Mouse (Mus musculus): Measurements from ENCODE around the gene Gdf5.
"Not testable (repeated sequence)": the region's sequence is repeated elsewhere in the genome, so short reads cannot be mapped to it uniquely, and the experiment has no call there.

The Gdf5 gene

GRCm38 (mm10) chr2:155941697-155942442 is 3.3 kb downstream of the Gdf5 start:
- DNase-seq (ENCODE audit: low spot score in 2 of 2) = no peak

DNA sequence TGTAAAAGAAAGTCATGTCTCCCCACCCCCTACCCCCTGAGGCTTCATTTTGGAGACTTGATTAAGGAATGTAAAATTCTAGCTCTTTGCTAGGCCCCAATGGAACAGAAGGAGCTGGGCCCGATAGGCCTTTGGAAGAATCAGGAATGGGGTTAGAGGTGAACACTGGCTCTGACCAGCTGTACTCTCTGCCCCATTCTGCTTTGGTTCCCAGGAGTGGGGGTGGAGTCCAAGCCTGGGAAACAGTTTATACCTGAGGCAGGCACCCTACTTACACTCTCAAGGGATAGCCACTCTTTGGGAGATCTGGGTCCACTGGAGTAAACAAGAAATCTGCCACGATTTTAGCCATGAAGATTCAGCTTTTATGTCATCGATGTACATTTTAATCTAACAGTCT is 4.5 kb downstream of the Gdf5 start, which contains the start of gene Gm15557:
Gene Gm15557 (plus strand): TSS at position 48 of the 400 bp plus-strand sequence.
- no peak for DNase-seq (ENCODE audit: low spot score in 2 of 2)

DNA sequence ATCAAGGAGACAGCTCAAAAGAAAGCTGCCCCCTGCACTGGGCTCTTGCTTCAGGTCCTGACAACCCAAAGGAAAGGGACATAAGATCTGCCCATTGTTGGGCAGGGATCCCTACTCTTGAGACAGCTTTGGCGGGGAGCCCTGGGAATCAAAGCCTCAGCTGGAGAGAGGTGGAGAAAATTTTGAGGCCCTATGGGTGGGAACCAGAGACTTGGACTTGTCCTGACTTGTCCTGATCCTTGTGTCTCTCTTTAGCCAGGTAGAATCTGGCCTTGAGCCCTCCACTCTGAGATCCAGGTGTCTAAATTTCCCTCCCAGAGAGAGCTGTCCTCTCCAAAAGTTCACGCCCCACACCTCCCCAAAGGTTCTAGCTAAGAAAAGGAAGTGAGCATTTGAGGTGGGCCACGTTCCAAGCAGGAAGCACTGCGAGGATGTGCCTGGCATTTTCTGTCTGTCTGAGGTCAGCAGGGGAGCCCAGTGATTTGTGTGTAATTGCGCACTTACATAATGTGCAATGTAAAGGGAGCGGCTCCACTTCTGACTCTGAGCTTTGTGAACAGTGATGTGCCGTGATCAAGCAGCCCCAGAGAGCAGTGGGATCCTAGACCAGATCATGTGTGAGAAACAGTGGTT is 5.2 kb downstream of the Gdf5 start:
- DNase-seq (ENCODE audit: low spot score in 2 of 2) = no peak

- peak; percentile 86 to 90 for DNase-seq (ENCODE audit: low spot score in 2 of 2)
Measured at GRCm38 (mm10) chr2:155929531-155930442, 15.4 kb downstream of the Gdf5 start, which contains the start of gene Uqcc1. Uqcc1 (minus strand) TSS chr2:155930310.

- no peak for DNase-seq (ENCODE audit: low spot score in 2 of 2)
Measured at GRCm38 (mm10) chr2:155928711-155929345, 16.3 kb downstream of the Gdf5 start.

DNA sequence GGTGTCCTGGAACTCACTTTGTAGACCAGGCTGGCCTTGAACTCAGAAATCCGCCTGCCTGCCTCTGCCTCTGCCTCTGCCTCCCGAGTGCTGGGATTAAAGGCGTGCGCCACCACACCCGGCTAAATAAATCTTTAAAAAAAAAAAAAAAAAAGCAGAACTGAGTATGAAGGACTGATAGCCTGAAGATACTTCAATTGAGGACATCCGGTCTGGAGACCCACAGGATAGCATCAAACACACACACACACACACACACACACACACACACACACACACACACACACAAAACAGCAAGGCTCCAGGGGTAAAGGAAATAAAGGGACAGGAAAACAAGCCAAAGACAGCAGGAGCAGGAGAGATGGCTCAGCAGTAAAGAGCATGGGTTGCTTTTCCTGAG is 20.0 kb downstream of the Gdf5 start:
- not testable (repeated sequence) for DNase-seq (ENCODE audit: low spot score in 2 of 2)

DNA sequence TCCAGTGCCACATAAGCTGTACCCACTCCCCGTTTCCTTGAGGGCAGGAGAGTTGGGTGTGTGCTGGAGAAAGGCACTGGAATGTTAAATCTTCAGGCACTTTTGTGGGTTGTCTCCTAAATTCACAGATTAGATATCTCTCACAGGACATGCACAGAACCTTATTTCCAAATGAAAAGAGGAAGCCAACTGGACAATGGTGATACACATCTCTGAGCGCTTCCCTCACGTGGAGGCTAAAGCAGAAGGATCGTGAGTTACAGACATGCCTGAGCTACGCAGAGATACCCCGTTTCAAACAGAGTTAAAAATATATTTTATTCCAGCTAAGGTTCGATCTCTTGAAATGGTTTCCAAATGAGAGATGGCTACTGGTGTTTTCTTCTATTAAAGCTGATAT is 22.0 kb downstream of the Gdf5 start:
- no peak for DNase-seq (ENCODE audit: low spot score in 2 of 2)

- no peak for DNase-seq (ENCODE audit: low spot score in 2 of 2)
Measured at GRCm38 (mm10) chr2:155914684-155915083, 30.5 kb downstream of the Gdf5 start.

- no peak for DNase-seq (ENCODE audit: low spot score in 2 of 2)
Measured at GRCm38 (mm10) chr2:155903632-155904008, 41.5 kb downstream of the Gdf5 start.

GRCm38 (mm10) chr2:155902989-155903631 is 42.1 kb downstream of the Gdf5 start:
- no peak for DNase-seq (ENCODE audit: low spot score in 2 of 2)

DNA sequence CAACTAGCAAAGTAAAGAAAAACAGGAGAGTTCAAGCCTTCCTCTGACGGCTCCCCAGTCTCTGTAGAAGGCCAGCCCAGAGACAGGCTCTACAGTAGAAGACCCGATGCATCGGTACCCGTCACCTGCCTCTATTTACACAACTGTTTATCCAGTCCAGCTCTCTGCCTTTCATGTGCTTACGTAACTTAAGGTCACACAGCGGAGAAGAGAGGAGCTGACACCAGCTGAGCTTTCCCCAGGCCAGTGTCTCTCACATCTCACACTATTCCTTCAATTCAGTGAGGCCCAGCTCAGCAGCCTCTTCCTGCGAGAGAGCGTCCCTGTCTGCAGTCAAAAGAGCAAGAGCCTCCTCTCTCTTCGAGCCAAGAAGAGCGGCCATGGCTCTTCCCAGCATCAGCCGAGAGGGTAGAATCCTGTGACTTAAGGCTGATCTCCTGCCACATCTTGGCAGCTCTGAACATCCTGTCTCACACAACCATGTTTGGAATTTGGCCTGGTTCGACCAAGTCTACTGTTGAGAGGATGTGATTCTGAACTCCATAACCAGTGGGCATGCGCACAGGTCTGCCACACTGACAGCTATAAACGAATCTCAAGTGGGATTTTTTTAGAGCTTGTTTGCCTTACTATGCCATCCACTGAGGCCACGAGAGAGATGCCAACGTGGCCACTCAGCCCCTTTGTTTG is 50.0 kb downstream of the Gdf5 start:
- no peak for DNase-seq (ENCODE audit: low spot score in 2 of 2)

DNA sequence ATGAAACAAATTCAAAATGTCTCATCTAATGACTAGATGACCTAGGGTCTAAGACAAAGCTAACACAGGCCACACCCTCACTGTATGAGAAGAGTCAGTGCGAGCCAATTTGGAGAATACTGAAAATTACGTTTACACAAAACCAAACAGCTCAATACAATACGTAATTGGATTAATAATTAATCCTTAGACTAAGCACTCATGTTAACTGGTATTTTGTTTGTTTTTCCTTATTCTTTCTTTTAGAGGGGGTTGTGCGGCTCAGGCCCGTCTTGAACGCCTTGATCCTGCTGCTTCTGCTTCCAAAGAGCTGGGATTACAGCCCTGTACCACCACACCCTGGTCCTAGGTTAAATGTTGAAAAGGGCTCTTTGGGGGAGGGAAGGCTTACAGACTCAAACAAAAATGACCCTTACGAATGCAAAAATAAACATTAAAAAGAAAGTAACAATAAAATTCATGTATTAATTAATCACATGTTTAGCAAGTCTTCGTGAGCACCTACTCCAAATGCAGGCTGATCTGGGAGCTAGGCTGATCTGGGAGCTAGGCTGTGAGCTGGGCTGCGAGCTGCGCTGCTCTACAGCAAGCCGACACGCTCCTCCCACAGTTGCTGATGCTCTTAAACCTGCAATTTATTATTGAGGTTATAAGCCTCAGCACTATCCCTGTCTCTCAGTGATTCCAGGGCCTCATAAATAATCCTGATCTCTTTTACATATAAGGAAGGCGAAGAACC is 50.7 kb downstream of the Gdf5 start:
- DNase-seq (ENCODE audit: low spot score in 2 of 2) = no peak

Data from urinary bladder, postnatal 4 days (tissue).